Mouse (Mus musculus) c-Kit-positive CD71-positive TER-119-positive erythroid progenitor cells, embryonic 14.5 days (primary cell): ENCODE data around the gene Dscaml1.

Experiments used
- DNase-seq: peaks from one replicate; pipeline ENCODE4 v3.0.0-alpha.2; 2013; ENCODE audit warnings: low spot score

Gene Dscaml1

GRCm38 (mm10) chr9:45507482-45507881 lies 81.1 kb downstream of the Dscaml1 start:
- DNase-seq, result no peak

- no peak for DNase-seq
Observed at GRCm38 (mm10) chr9:45510806-45511546, 84.5 kb downstream of the Dscaml1 start.

- DNase-seq, result no peak
Observed at GRCm38 (mm10) chr9:45517993-45518705, 91.7 kb downstream of the Dscaml1 start.

- no peak for DNase-seq
Observed at GRCm38 (mm10) chr9:45519841-45520240, 93.4 kb downstream of the Dscaml1 start.

- no peak for DNase-seq
Observed at GRCm38 (mm10) chr9:45522866-45523265, 96.4 kb downstream of the Dscaml1 start.

GRCm38 (mm10) chr9:45524505-45524904 lies 98.1 kb downstream of the Dscaml1 start:
- DNase-seq, result no peak

- no peak for DNase-seq
Observed at GRCm38 (mm10) chr9:45533253-45533652, 106.8 kb downstream of the Dscaml1 start.

- DNase-seq, result no peak
Observed at GRCm38 (mm10) chr9:45534472-45534988, 108.1 kb downstream of the Dscaml1 start.

- DNase-seq, result no peak
Observed at GRCm38 (mm10) chr9:45537649-45538048, 111.2 kb downstream of the Dscaml1 start.

GRCm38 (mm10) chr9:45539265-45540044 lies 113.0 kb downstream of the Dscaml1 start:
- no peak for DNase-seq

- no peak for DNase-seq
Observed at GRCm38 (mm10) chr9:45546024-45546638, 119.7 kb downstream of the Dscaml1 start.

GRCm38 (mm10) chr9:45546902-45547578 lies 120.6 kb downstream of the Dscaml1 start:
- no peak for DNase-seq

- DNase-seq, result no peak
Observed at GRCm38 (mm10) chr9:45549796-45550195, 123.4 kb downstream of the Dscaml1 start.

- DNase-seq, result no peak
Observed at GRCm38 (mm10) chr9:45550210-45550609, 123.8 kb downstream of the Dscaml1 start.

GRCm38 (mm10) chr9:45550662-45551061 lies 124.2 kb downstream of the Dscaml1 start:
- no peak for DNase-seq

GRCm38 (mm10) chr9:45555036-45555826 lies 128.8 kb downstream of the Dscaml1 start:
- no peak for DNase-seq

GRCm38 (mm10) chr9:45556882-45557281 lies 130.5 kb downstream of the Dscaml1 start:
- no peak for DNase-seq

GRCm38 (mm10) chr9:45560987-45561386 lies 134.6 kb downstream of the Dscaml1 start:
- DNase-seq, result no peak

GRCm38 (mm10) chr9:45566843-45567578 lies 140.6 kb downstream of the Dscaml1 start:
- DNase-seq, result no peak

- DNase-seq, result no peak
Observed at GRCm38 (mm10) chr9:45569680-45570079, 143.3 kb downstream of the Dscaml1 start.
